Mouse (Mus musculus): ENCODE measurements around the gene Ppt2.

DNA sequence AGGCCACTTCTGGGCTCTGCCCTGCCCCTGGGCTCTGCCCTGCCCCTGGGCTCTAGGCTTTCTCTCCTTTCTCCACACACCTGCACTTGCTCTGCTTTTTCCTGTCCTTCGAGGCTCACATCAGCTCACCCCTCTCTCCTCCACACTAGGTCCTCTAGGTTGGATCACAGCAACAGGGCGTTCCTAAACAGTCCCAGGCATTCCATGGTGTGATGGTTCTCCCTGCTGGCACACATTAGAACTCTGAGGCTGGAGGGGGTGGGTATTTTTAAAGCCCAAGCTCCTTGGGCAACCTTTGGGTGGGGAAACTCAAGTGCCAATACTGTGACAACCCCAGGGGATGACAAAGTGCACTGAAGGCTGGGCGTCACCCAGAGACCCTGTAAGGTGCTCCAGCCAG is 9.1 kb upstream of the Ppt2 start:
- TF ChIP-seq CTCF (IDR thresholded peaks at IDR 0.05) = 0 out of 2 replicates have a peak, but pooled peaks have one; percentile 7
- no peak for TF ChIP-seq EP300 (IDR thresholded peaks at IDR 0.05)
